ENCODE assay signal across 30 mouse cellular contexts in the genomic region with DNA sequence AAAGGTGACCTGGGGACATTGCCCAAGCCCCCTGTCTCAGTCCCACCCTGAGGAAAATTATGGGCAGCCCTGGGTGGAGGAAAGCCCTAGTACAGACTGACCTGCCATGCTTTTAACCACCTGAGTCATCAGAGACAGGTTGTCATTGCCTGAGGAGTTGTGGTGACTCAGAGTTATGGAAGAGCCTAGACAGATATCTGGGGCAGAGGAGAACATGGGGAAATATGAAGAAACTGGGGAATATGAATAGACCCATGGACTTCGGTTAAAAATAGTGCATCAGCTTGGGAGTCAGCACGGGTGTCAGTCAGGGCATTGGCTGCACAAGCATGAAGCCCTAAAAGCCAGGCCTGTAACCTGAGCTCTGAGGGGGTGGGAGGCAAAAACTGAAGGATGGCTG. TPM values are rescaled to one million over a fixed set of nuclear protein-coding genes. Genes with fewer than 3 reads are reported as not detected.
DNase-seq lines count a peak whose midpoint lies in the region; ATAC-seq lines count a peak whose summit lies in the region.
"Had no signal": no experiment of that assay in that cellular context is flagged by ENCODE, and none has a peak within 500 bp of the region (broad histone marks: within the 10 kb centered on the region; RNA-seq: fewer than 3 reads in every experiment).

No protein-coding gene starts in this region.

- no peaks in the 10 kb centered on the region for H3K9me3 ChIP-seq in hindbrain, embryonic 13.5 days
- H3K9me3 ChIP-seq in hindbrain, embryonic 12.5 days (replicated peaks): no peaks in the 10 kb centered on the region
- no peaks in the 10 kb centered on the region for H3K9me3 ChIP-seq in neural tube, embryonic 13.5 days
- H3K9me3 ChIP-seq in embryonic facial prominence, embryonic 10.5 days: no peaks in the 10 kb centered on the region
- H3K9me3 ChIP-seq: embryonic facial prominence, embryonic 15.5 days; forebrain, embryonic 15.5 days; kidney, embryonic 15.5 days; limb, embryonic 12.5 days; liver, embryonic 13.5 days; neural tube, embryonic 12.5 days had no signal

- H3K27me3 ChIP-seq in hindbrain, embryonic 13.5 days: no peaks in the 10 kb centered on the region
- no peaks in the 10 kb centered on the region for H3K27me3 ChIP-seq in hindbrain, embryonic 12.5 days
- H3K27me3 ChIP-seq in neural tube, embryonic 13.5 days: no peaks in the 10 kb centered on the region
- no peaks in the 10 kb centered on the region for H3K27me3 ChIP-seq in embryonic facial prominence, embryonic 10.5 days (replicated peaks; ENCODE audit: low read depth, poor library complexity, severe bottlenecking)
- H3K27me3 ChIP-seq: embryonic facial prominence, embryonic 15.5 days; forebrain, embryonic 15.5 days; kidney, embryonic 15.5 days; limb, embryonic 12.5 days; liver, embryonic 13.5 days; neural tube, embryonic 12.5 days; Patski had no signal

- no peak overlapping the region for H3K4me3 ChIP-seq in hindbrain, embryonic 13.5 days
- no peak overlapping the region for H3K4me3 ChIP-seq in hindbrain, embryonic 12.5 days
- no peak overlapping the region for H3K4me3 ChIP-seq in neural tube, embryonic 13.5 days
- no peak overlapping the region for H3K4me3 ChIP-seq in embryonic facial prominence, embryonic 10.5 days
- H3K4me3 ChIP-seq: embryonic facial prominence, embryonic 15.5 days; heart, adult 2 months; neural tube, embryonic 12.5 days had no signal

- ATAC-seq in hindbrain, embryonic 13.5 days (ENCODE audit: low FRiP score): 0 out of 2 replicates have a peak, but pooled peaks have one; percentile 1
- no peak for ATAC-seq in hindbrain, embryonic 12.5 days (ENCODE audit: low FRiP score)
- 0 out of 2 replicates have a peak, but pooled peaks have one; percentile 10 for ATAC-seq in neural tube, embryonic 13.5 days (ENCODE audit: low read depth)
- ATAC-seq in megakaryocyte-erythroid progenitor cell, adult 5-6 weeks (replicated peaks; ENCODE audit: low FRiP score, low TSS enrichment, poor library complexity, severe bottlenecking): no peak
- ATAC-seq: intestine, postnatal 0 days had no signal

- H3K4me1 ChIP-seq in hindbrain, embryonic 13.5 days (replicated peaks): peaks cover 12% of the 10 kb centered on the region
- H3K4me1 ChIP-seq in hindbrain, embryonic 12.5 days: peaks cover 15% of the 10 kb centered on the region
- peaks cover 15% of the 10 kb centered on the region for H3K4me1 ChIP-seq in neural tube, embryonic 13.5 days (replicated peaks)
- peaks cover 20% of the 10 kb centered on the region for H3K4me1 ChIP-seq in embryonic facial prominence, embryonic 10.5 days

- H3K36me3 ChIP-seq in hindbrain, embryonic 13.5 days: no peaks in the 10 kb centered on the region
- no peaks in the 10 kb centered on the region for H3K36me3 ChIP-seq in hindbrain, embryonic 12.5 days
- H3K36me3 ChIP-seq in neural tube, embryonic 13.5 days: no peaks in the 10 kb centered on the region
- H3K36me3 ChIP-seq in embryonic facial prominence, embryonic 10.5 days (replicated peaks): no peaks in the 10 kb centered on the region
- H3K36me3 ChIP-seq: embryonic facial prominence, embryonic 15.5 days; forebrain, embryonic 15.5 days; kidney, embryonic 15.5 days; limb, embryonic 12.5 days; liver, embryonic 13.5 days; neural tube, embryonic 12.5 days had no signal

- 89% methylated on average over 2 of the region's 2 CpGs for WGBS in hindbrain, embryonic 13.5 days
- WGBS in hindbrain, embryonic 12.5 days: 87% methylated on average over 2 of the region's 2 CpGs
- WGBS in neural tube, embryonic 13.5 days: 77% methylated on average over 2 of the region's 2 CpGs
- WGBS in embryonic facial prominence, embryonic 10.5 days: 79% methylated on average over 2 of the region's 2 CpGs

- H3K27ac ChIP-seq in hindbrain, embryonic 13.5 days: no peak overlapping the region; the same call in 1 of the 2 replicates
- H3K27ac ChIP-seq in hindbrain, embryonic 12.5 days: no peak overlapping the region
- no peak overlapping the region for H3K27ac ChIP-seq in neural tube, embryonic 13.5 days (replicated peaks)
- 0 out of 2 replicates have a peak overlapping the region, but pooled peaks have one; percentile 40 for H3K27ac ChIP-seq in embryonic facial prominence, embryonic 10.5 days (replicated peaks)
- H3K27ac ChIP-seq: neural tube, embryonic 12.5 days had no signal

- H3K9ac ChIP-seq in hindbrain, embryonic 13.5 days: no peak overlapping the region
- no peak overlapping the region for H3K9ac ChIP-seq in hindbrain, embryonic 12.5 days
- H3K9ac ChIP-seq in neural tube, embryonic 13.5 days: no peak overlapping the region
- H3K9ac ChIP-seq: embryonic facial prominence, embryonic 15.5 days; lung, embryonic 14.5 days; neural tube, embryonic 12.5 days had no signal

- H3K4me2 ChIP-seq in hindbrain, embryonic 13.5 days: no peak overlapping the region
- H3K4me2 ChIP-seq in hindbrain, embryonic 12.5 days (replicated peaks): no peak overlapping the region
- H3K4me2 ChIP-seq in neural tube, embryonic 13.5 days: no peak overlapping the region

- no peak for DNase-seq in neural tube, embryonic 10.5 days (ENCODE audit: extremely low spot score, low spot score)
- no peak for DNase-seq in embryonic facial prominence, embryonic 10.5 days (ENCODE audit: low spot score)
- DNase-seq in cerebellum, adult 18-20 months: no peak
- DNase-seq: adrenal gland, adult 8-10 months; cerebellum, adult 8-10 months; cerebellum, postnatal 36 days; gastrocnemius, postnatal 10 days; heart, adult 2 months; liver, embryonic 13.5 days had no signal

RNA-seq across cellular contexts. Expression of gene B4galnt4, which starts 11.6 kb away (rescaled TPM):
- polyA plus RNA-seq in hindbrain, embryonic 13.5 days (2015; fragmentation: Nextera tagmentation; extraction: Ambion mirVana): 44.8 and 47.2 TPM in 2 replicates
- polyA plus RNA-seq in hindbrain, embryonic 12.5 days (2016; fragmentation: Nextera tagmentation; extraction: Ambion mirVana): 46.1 and 46.5 TPM in 2 replicates
- polyA plus RNA-seq in neural tube, embryonic 13.5 days (2015; fragmentation: Nextera tagmentation; extraction: Ambion mirVana): 39.2 and 41.0 TPM in 2 replicates
- 26.5 and 27.7 TPM in 2 replicates for polyA plus RNA-seq in embryonic facial prominence, embryonic 10.5 days (2016; fragmentation: Nextera tagmentation; extraction: Ambion mirVana)
- 0.20 and 0.70 TPM in 2 replicates for total RNA-seq in megakaryocyte-erythroid progenitor cell, adult 5-6 weeks (2014; fragmentation: Nextera tagmentation)
- not detected in 2 replicates for total RNA-seq in megakaryocyte-erythroid progenitor cell, adult 5-6 weeks (2017)

RNA-seq across cellular contexts. Expression of gene Gm17387, which starts 20.4 kb away (rescaled TPM):
- not detected in 2 replicates for polyA plus RNA-seq in hindbrain, embryonic 13.5 days (2015; fragmentation: Nextera tagmentation; extraction: Ambion mirVana)
- not detected in 2 replicates for polyA plus RNA-seq in hindbrain, embryonic 12.5 days (2016; fragmentation: Nextera tagmentation; extraction: Ambion mirVana)
- not detected in 2 replicates for polyA plus RNA-seq in neural tube, embryonic 13.5 days (2015; fragmentation: Nextera tagmentation; extraction: Ambion mirVana)
- not detected in 2 replicates for polyA plus RNA-seq in embryonic facial prominence, embryonic 10.5 days (2016; fragmentation: Nextera tagmentation; extraction: Ambion mirVana)
- total RNA-seq in megakaryocyte-erythroid progenitor cell, adult 5-6 weeks (2014; fragmentation: Nextera tagmentation): not detected in 2 replicates
- total RNA-seq in megakaryocyte-erythroid progenitor cell, adult 5-6 weeks (2017): not detected in 2 replicates
- total RNA-seq: adrenal gland, adult 8-10 months; ES-E14; gastrocnemius, postnatal 10 days; heart, adult 2 months; heart, postnatal 25 days; left cerebral cortex, postnatal 14 days; monocyte, adult 5-6 weeks had no signal
- polyA plus RNA-seq: C2C12; embryonic facial prominence, embryonic 15.5 days; forebrain, embryonic 15.5 days; heart, adult 2 months; heart, embryonic 14.5 days; intestine, postnatal 0 days; kidney, embryonic 15.5 days; limb, embryonic 12.5 days; liver, embryonic 13.5 days; lung, embryonic 14.5 days; midbrain, embryonic 11.5 days; neural tube, embryonic 12.5 days; Patski; spleen, adult 2 months; testis, adult 2 months had no signal

RNA-seq across cellular contexts. Expression of gene Pkp3, which starts 28.7 kb away (rescaled TPM):
- polyA plus RNA-seq in hindbrain, embryonic 13.5 days (2015; fragmentation: Nextera tagmentation; extraction: Ambion mirVana): 0.27 and 0.32 TPM in 2 replicates
- 3.1 and 4.5 TPM in 2 replicates for polyA plus RNA-seq in hindbrain, embryonic 12.5 days (2016; fragmentation: Nextera tagmentation; extraction: Ambion mirVana)
- polyA plus RNA-seq in neural tube, embryonic 13.5 days (2015; fragmentation: Nextera tagmentation; extraction: Ambion mirVana): 0.38 and 1.2 TPM in 2 replicates
- polyA plus RNA-seq in embryonic facial prominence, embryonic 10.5 days (2016; fragmentation: Nextera tagmentation; extraction: Ambion mirVana): 9.4 and 9.6 TPM in 2 replicates
- 0.17 and 11.2 TPM in 2 replicates for total RNA-seq in megakaryocyte-erythroid progenitor cell, adult 5-6 weeks (2014; fragmentation: Nextera tagmentation)
- 2.8 TPM in 1 of 2 replicates, not detected in the other for total RNA-seq in megakaryocyte-erythroid progenitor cell, adult 5-6 weeks (2017)
- total RNA-seq: gastrocnemius, postnatal 10 days had no signal
- polyA plus RNA-seq: forebrain, embryonic 15.5 days had no signal

RNA-seq across cellular contexts. Expression of gene Ifitm6, which starts 31.6 kb away (rescaled TPM):
- 0.53 TPM in 2 replicates for polyA plus RNA-seq in hindbrain, embryonic 13.5 days (2015; fragmentation: Nextera tagmentation; extraction: Ambion mirVana)
- not detected in 2 replicates for polyA plus RNA-seq in hindbrain, embryonic 12.5 days (2016; fragmentation: Nextera tagmentation; extraction: Ambion mirVana)
- 0.63 and 0.81 TPM in 2 replicates for polyA plus RNA-seq in neural tube, embryonic 13.5 days (2015; fragmentation: Nextera tagmentation; extraction: Ambion mirVana)
- not detected in 2 replicates for polyA plus RNA-seq in embryonic facial prominence, embryonic 10.5 days (2016; fragmentation: Nextera tagmentation; extraction: Ambion mirVana)
- total RNA-seq in megakaryocyte-erythroid progenitor cell, adult 5-6 weeks (2014; fragmentation: Nextera tagmentation): not detected in 2 replicates
- total RNA-seq in megakaryocyte-erythroid progenitor cell, adult 5-6 weeks (2017): 25.3 TPM in 1 of 2 replicates, not detected in the other
- total RNA-seq: left cerebral cortex, postnatal 14 days had no signal
- polyA plus RNA-seq: forebrain, embryonic 15.5 days; limb, embryonic 12.5 days; midbrain, embryonic 11.5 days had no signal

RNA-seq across cellular contexts. Expression of gene Ifitm3, which starts 38.8 kb away (rescaled TPM):
- 29.0 and 29.1 TPM in 2 replicates for polyA plus RNA-seq in hindbrain, embryonic 13.5 days (2015; fragmentation: Nextera tagmentation; extraction: Ambion mirVana)
- 22.5 and 26.0 TPM in 2 replicates for polyA plus RNA-seq in hindbrain, embryonic 12.5 days (2016; fragmentation: Nextera tagmentation; extraction: Ambion mirVana)
- polyA plus RNA-seq in neural tube, embryonic 13.5 days (2015; fragmentation: Nextera tagmentation; extraction: Ambion mirVana): 35.9 and 40.0 TPM in 2 replicates
- 42.6 and 44.7 TPM in 2 replicates for polyA plus RNA-seq in embryonic facial prominence, embryonic 10.5 days (2016; fragmentation: Nextera tagmentation; extraction: Ambion mirVana)
- total RNA-seq in megakaryocyte-erythroid progenitor cell, adult 5-6 weeks (2014; fragmentation: Nextera tagmentation): 53.9 and 67.3 TPM in 2 replicates
- total RNA-seq in megakaryocyte-erythroid progenitor cell, adult 5-6 weeks (2017): 54.1 and 55.3 TPM in 2 replicates

Comparison
In these comparisons a context has a peak if more than half of its experiments do, and no peak if none do; other contexts are left out.
1. ATAC-seq: peak in hindbrain, embryonic 13.5 days (single experiment) and neural tube, embryonic 13.5 days (single experiment); none in hindbrain, embryonic 12.5 days (single experiment) and megakaryocyte-erythroid progenitor cell, adult 5-6 weeks (single experiment).